Mouse (Mus musculus): ENCODE measurements around the gene Spata13.

The Spata13 gene

DNA sequence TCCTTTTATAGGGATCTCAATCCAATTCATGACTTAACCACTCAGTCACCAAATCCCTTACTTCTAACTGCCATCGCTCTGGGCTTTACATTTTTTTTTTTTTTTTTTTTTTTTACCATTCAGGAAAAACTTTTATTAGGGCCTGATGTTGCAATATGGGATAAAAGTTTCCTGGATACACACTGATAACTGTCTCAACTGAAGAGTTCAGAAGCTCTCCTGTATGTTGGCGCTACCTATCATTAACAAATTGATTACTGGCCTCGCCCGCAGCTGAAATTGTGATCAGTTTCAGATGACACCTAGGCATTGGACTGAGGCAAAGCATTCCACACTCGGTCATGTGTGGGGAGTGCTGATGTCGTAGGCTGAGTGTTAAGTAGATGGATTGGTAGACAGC lies 7.3 kb downstream of the Spata13 start:
- no peak for DNase-seq

DNA sequence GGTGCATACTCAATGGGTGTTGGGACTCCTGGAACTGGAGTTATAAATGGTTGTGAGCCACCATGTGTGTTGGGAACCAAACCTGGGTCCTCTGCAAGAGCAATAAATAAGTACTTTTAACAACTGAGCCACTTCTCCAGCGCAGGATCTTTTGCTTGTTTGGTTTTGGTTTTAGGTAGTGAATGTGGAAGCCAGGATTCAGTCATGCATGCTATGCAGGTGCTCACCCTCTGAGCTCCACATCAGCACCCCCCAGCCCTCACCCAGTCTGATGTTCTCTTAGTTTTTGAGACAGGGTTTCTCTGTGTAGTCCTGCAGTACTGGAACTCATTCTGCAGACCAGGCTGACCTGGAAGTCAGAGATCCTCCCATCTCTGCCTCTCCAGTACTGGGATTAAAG lies 8.3 kb downstream of the Spata13 start:
- DNase-seq: no peak

DNA sequence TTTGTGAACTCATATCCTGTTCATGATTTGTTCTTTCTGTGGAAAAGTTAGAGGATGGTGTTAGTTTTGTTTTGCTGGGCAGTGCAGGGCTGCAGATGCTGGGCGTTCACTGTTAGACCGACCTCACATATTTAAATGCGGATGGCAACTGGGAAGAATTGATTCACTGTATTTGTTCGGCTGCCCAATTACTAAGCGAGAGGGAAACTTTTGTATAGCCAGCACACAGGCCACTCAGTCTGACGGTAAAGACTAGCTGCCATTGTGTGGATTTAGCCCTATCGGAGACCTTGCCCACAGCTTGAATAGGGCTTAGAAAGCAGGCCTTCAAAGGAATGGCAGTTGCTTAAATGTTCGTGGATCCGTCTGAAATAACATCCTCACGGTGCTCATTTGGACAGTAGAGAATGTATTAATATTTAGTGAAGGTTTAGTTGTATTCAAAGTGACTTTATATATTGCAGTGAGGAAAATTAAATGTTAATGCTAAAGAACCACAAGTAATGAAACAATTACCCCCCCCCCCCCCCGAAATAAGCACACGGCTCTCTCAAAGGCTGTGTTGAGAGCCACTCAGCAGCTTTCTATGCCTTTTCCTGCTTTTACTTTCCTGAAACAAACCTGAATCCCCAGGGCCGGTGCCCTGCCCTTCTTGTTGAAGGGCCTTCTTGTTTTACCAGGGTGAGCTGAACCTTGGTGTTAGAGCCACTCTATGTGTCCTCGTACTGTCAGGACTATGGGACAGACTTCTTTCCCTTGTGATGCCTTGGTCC lies 9.5 kb downstream of the Spata13 start:
- DNase-seq: no peak

DNA sequence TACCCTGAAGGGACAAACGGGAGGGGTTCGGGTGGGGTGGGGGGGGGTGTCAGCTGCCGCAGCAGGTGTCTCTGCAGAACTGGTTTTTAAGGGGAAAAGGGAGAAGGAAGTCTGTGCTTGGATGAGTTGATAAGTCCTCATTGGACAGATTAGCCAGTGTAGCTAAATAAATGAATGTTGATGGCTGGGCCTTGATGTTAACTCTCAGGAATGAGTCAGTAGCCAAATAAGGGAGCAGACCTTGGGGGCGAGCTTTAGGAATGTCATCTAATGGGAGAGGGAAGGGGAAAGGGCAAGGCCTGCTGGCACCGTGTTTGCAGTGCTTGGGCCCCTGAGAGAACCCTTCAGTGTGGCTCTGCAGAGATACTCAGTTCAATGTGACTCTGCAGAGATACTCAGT lies 12.6 kb downstream of the Spata13 start:
- DNase-seq: no peak

DNA sequence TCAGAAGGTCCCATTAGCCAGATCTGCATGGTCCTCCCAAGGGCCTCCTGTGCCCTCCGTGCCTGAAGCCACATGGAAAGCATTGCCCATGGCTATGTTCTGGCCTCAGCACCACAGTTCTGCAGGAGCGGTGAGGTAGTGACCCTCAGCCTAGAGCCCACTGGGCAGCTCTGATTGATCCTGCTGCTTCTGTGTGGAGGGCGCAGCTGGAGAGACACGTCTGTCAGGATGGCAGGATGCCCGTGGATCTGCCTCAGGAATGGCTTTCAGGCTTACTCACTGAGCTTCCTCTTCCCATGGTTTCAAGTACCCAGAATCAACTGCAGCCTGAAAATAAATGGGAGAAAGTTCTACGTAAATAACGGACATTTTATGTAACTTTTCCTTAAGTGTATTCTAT lies 14.1 kb downstream of the Spata13 start:
- DNase-seq: no peak

DNA sequence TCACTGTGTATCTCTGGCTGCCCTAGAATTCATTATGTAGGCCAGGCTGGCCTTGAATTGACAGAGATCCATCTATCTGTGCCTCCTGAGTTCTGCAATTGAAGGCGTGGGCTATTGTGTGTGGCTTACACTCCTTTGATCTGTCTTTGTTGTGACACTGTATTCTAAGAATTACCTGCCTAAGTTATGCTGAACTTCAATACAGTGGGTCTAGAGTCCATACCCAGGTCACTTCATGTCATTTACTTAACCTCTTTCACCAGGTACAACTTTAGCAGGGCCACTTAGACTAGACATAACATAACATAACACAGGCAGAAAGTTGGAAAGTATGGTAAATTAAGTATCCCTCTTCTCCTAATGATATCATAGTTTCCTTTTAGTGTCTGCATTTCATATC lies 15.2 kb downstream of the Spata13 start:
- no peak for DNase-seq

DNA sequence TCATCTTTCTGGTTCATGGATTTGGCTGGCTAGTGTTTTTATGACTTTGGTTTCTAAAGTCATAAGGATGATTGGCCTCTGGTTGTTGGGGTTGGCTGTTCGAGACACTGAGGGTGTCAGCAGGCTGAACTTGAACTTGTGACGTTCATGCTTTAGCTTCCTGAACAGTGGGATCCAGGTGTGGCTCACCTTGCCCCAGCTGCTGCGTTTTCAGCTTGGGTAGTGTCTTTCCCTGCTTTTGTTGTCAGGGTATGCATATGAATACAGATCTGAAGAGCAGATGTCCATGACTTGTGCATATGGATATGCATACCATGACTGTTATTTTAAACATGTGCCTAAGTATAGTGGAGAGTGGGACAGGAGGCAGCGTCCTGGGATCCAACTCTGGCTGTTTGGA lies 19.4 kb downstream of the Spata13 start:
- DNase-seq: no peak

DNA sequence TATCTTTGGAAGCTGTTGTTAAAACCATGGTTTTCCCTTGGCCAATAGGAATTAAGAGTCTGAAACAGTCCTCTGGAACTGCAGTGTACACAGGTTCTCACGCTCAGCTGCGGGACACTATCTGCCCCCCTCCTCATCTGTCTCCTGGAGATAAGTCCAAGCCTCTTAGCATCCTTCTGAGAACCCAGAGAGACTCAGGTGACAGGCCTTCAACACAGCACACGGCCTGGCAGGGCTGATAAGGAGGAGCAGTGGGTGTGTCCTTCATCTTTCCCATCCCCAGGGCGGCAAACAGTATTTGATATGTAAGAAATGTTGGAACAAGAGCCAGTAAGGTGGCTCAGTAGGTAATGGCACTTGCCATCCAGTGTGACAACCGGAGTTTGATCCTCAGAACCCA lies 20.2 kb downstream of the Spata13 start:
- no peak for DNase-seq

DNA sequence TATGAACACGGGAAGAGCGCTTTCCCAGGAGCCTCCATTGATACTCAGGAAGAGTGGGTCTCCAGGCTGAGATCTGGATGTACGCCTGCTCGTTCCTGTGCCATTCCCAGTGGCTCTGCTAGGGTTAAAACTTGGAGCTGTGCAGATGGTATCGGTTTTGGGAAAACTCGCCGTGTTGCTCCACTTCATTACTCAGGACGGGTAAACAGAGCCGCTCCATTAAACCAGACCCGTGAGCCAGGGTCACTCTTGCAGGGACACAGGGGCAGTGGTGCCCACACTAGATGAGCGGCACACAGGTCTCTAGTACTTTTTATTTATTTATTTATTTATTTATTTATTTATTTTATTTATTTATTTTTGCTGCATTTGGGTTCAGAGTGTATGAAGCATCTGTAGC lies 20.9 kb downstream of the Spata13 start:
- DNase-seq: peak; percentile 49 to 55

DNA sequence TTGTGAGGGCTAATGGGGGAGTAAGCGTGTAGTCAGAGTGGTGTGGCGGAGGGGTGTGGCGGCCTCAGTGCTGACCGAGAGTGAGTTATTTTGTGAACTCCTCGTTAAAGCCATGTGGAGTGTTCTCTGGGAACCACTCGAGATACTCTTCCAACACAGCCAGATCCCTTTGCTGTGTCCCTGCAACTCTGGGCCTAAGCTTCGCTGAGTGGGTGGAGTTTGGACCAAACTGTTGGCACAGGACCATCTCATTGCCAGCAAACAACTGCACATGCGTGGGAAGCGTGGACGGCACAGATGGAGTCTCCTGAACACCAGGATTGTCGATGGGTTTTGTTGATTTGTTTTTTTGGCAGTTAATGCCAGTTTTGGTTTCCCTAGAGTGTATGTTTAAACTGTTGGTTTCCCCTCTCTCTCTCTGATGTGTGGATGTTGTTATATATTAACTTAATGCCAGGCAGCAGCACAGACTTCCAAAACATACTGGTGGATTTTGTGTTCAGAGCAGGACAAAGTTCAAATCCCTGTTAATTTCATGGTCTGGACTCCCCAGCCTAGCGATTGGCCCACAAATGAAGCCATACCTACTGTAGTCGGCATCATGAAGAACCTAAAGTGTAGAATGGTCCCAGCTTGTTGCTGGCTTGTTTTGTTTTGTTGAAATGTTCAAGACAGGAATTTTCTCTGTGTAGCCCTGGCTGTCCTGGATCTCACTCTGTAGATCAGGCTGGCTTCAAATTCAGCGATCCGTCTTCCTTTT lies 22.3 kb downstream of the Spata13 start:
- DNase-seq: peak; percentile 85 to 93

DNA sequence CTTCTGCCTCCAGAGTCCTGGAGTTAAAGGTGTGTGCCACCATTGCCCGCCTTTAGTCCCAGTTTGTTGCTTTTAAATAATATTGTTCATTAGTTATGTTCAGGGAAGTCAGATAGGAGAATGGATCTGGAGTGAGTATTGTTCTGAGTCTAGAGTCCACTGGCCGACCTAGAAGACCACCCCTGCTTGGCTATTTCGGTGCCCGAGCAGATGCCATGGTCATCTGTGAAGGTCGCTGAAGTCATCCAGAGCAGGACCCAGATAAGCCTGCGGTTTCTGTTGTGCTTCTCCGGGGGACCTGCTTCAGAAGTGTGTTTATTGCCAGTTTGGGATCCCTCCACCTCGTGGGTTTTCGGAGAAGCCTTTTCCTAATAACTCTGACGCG lies 22.9 kb downstream of the Spata13 start:
- DNase-seq: no peak

DNA sequence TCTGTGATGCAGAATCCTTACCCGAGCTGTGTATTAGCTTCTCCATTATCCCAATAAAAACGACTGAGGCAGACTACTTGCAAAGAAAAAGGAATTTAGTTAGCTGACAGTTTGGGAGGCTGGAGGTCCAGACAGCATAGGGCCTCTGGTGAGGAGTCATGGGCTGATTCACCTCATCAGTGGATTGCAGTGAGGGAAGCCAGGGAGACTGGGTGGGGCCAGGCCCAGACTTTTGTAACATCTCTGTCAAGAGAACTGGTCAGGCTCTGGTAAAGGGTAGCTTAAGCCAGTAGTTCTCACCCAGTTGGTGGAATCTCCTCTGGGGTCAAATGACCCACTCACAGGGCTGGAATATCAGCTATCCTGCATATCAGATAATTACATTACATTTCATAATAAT lies 24.1 kb downstream of the Spata13 start:
- no peak for DNase-seq

DNA sequence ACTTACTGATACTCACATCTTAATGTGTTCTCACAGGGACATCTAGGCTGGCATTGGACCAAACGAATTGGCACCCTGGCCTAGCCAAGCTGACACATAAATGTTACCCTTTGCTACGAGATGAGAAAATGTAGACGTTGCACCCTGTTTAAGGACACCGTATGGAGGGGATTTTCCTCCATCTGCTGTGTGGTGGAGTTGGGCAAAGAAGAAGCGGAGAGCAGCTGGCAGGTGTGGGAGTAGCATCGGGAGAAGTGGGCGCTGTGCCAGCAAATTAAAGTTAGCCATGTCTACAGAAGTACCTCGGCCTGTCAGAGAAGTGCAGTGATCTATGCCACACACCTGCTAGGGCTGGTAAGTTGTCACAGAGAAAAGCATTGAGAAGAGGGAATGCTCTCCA lies 25.7 kb downstream of the Spata13 start:
- peak in 1 of 2 experiments; percentile 69 for DNase-seq

DNA sequence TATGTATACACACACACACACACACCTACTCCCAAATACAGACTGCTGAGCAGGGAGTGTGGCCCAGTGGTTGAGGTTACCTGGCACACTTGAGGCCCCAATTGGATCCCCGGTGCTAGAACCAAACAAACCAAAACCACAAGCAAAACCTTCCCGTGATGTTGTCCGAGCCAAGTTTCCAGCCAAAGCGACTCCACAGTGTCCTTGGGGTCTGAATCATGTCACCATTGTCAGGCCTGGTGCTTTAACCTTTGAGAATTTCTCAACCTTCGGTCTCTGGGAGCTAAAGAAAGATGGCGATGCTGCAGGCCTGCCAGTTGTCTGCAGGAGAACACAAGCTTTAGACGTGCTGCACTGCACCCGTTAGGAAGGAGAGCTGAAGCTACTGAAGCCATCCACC lies 26.8 kb downstream of the Spata13 start:
- no peak for DNase-seq

DNA sequence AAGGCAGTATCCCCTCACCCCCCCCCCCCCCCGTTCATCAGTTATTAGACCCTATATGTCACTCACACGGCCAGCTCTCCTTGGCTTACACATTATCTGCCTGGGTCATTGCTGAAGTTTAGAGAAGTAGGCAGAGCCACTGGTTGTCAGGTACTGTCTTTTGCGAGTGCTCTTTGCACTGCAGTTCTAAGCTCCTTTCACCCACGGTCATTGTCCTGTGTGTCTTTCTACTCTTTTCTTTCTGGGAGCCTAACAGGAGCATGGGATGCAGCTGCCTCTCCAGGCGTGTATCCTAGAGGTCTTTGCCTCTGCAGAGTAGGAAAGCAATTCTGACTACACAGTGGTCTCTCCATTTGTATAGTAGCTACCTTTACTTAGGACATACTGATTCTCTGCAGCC lies 27.5 kb downstream of the Spata13 start:
- DNase-seq: peak in 1 of 2 experiments; percentile 45

DNA sequence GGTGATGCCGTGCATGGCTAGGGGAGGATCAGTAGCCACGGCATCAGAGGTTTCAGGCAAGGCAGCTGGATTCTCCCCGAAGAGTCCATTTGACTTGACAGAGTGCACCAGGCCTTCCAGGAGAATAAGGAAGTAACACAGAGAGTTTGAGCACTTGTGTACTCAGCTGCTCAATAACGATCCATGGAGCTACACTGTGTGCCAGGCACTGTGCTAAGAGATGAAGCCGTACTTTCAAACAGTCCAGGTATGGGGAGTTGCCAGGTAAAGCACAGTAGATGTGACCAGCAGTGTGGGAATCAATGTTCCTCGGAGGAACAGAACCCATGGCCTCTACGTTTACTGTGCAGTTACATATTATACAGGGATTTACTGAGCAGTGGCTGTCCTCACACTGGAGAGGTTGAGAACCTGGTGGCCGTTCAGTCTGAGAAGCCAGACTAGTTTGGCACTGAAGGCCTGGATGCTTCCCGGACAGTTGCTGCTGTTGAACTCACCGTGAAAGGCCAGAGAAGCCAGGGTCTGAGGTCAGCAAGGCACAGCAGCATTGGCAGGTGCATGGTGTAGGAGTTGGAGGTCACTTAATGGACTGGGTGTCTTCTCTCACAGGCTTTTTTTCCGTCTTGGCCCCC lies 29.6 kb downstream of the Spata13 start:
- peak; percentile 53 to 55 for DNase-seq

DNA sequence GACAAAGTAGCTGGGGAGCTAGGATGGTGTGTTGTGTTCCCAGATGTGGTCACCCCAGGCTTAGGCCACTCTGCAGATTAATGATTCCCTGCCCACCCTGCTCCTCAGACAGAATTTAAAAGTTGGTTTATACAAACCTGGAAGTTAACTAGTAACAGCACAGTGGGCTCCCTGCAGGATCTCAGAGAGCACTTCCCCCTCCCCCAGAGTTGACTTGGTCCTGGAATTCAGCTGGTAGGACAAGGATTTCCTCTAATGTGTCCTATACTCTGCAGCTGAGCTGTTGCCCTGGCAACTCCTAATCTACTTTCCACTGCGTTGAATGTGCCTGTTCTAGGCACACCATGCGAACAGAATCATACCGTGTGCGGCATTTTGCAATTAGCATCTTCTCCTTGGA lies 30.8 kb downstream of the Spata13 start:
- peak; percentile 69 to 86 for DNase-seq

DNA sequence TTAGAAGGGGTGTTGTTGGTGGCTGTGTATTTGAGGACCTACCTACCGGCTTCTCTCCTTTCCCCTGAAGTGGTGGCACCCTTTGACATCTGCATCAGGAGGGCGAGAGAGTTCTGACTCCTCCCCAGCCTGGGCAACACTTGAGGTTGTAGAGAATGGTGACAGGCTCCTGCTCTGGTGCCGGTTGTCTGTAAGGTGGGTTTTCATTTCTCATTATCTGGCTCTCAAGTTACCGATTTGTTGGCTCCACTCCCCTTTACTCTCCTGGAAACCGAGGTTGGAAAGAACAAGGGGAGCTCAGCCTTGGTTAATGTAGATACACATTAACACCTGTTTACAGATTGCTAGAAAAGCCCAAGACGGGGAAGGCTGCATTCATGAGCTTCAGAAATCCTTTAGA lies 31.5 kb downstream of the Spata13 start:
- peak; percentile 55 to 81 for DNase-seq

DNA sequence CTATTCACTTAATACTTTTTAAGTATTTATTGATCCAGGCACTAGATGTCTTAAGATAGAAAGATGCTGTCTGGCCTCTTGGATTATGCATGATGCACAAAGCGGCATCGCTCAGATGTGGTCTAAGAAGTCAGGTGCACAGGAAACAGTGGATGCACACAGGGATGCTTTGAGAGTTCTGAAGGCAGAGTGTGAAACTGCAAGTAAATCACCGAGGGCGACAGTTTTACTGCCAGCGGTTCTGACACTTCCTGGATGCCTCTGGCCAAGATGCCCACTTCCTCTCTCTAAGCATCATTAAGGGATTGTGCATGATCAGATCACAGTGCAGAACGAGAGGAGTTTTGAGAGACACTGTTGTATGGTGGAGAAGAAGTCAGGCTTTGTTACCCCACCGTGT lies 32.5 kb downstream of the Spata13 start:
- DNase-seq: no peak

DNA sequence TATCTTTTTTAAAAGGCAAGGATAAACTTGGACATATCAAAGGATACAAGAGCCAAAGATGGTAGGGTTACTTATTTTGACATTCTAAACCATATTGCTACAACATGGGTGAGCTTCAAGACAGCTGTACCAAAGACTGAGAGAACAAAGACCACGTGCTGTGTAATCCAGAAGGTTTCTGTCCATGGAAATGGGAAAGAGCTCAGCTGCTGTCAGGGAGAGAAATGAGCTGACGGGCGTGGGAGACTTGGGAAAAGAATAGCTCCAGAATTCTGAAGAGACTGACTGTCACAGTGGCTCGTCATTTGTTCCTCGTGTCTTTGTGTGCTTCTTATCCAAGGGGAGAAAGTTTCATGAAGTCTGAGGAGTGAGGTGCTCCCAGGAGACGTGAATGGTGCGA lies 36.4 kb downstream of the Spata13 start:
- no peak for DNase-seq

DNA sequence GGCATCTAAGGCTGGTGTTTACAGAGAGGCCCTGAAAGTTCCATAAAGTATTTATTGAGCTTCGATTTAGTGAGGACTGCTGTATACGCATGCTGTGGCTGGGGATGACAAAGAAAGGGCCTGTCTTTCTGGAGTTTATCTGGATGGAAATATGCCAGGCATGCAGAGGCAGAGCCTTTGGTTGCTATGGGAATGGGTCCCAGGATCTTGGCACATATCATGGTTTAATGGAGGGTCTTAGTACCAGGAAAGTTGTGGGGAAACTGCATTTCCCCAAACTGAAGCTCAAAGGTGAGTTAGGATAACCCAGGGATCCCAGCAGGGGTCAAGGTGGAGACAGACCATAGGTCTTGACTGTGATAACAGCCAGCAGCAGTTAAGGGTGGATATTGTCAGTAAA lies 37.7 kb downstream of the Spata13 start:
- no peak for DNase-seq

DNA sequence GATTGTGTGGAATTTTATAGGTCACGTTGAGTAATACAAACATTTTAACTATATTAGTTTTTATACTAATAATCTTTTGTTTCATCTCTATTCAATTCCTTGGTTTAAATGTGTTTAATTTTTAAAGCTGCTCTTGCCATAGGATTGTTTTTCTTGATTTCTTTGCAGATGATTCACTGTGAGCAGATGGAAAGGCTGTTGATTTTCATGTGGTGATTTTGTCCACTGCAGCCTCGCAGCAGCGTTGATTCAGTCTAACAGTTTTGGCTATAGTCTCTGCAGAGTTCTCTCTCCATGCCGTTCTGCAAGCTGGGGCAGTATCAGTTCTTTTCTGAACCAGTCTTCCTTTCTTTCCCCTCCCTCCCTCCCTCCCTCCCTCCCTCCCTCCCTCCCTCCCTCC lies 41.9 kb downstream of the Spata13 start:
- no peak for DNase-seq

DNA sequence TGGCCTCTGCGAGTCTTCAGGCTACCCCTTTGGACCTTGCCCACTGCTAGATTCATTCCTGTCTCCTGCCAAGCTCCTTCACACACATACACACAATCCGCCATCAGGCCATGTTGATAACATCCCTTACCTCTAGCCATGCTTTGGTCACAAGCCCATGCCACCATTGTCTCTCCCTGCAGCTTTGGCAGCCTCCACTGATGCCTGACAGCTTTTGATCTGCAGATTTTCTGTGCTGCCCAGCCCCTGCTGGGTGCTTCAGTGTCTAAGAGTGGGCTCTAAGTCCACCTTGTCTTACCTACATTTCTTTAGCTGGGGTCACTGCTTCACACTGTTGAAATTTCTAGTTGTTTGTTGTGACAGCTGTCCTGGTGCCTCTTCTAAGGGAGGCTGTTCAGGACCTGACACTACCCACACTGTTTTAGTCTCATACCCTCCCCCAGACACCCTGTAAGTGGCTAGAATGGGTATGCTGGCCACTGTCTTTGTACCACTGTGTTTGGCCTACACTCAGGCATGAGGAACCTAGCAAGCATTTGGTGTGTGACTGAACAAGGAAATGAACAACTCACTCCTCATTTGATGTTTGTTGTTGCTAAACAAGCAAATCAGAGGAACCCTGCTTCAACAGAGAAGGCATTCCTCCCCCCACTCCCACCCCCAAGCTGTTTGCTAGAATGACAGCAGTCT lies 43.0 kb downstream of the Spata13 start:
- DNase-seq: no peak

Data from kidney, postnatal 36 days (tissue).